Mouse (Mus musculus): ENCODE data around the gene Tent5c. TPM values are rescaled to one million over a fixed set of nuclear protein-coding genes. Genes with fewer than 3 reads are reported as not detected.

Tent5c gene
- polyA plus RNA-seq, 1 experiment from 2014 or later: 3.2 TPM

DNA sequence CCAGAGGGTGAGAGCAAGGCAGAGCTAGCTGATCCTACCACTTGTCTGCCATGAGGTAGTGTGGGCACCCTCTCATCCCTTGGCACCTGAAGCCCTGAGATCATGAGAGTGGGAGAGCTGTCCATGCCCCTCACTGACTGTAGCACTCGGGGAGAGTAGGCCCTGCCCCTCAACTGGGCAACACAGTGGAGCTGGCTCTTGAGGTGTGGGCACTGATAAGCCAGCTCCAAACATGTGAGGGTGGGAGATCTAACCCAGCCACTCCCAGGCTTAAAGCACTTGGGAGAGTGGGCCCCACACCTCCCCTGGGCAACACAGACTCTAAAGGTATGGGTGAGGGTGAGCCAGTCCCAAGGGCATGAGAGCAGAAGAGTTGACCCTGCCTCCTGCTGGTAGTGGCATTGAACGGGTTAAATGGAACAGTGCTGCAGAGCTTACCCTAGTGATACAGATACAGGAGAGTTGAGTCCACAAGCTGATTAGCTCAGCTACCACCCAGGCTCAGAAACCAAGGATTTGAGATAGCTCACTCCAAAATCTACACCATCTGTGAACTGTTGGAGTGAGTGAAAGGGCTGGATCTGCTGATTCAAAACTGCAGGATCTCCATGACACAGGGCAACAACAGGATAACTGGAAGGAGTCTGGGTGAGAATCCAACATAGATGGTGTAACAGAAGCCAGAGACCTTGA is 80.6 kb downstream of the Tent5c start:
- Histone ChIP-seq H3K9me3 (no peaks in the 10 kb centered on the region), H3K4me3 (no peak overlapping the region), H3K36me3 (no peaks in the 10 kb centered on the region), H3K27me3 (no peaks in the 10 kb centered on the region), H3K9ac (replicated peaks) (no peak overlapping the region), H3K27ac (replicated peaks) (no peak overlapping the region), H3K4me2 (replicated peaks) (no peak overlapping the region), H3K4me1 (no peaks in the 10 kb centered on the region)
- no peak for ATAC-seq (replicated peaks)
- 75% methylated on average over 2 of the region's 2 CpGs for WGBS

DNA sequence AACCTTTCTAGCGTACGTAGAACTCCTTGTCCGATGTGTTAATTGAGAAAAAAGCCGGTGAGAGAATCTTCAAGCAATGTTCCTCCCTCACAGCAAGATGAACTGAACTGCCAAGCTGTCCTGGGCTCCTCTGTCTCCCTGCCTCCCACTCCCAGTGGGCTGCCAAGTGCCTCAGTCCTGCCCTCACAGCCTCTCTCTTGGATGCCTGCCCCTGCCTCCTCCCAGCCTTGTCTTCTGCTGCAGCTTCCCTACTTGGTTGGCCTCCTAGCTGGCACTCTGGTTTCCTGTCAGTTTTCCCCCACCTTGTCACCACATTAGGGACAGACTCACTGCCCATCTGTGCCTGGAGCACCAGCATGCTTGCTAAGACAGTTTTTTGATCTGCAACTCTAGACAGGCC is 86.5 kb downstream of the Tent5c start:
- 91% methylated on average over 4 of the region's 4 CpGs for WGBS
- Histone ChIP-seq H3K9ac (replicated peaks) (no peak overlapping the region), H3K36me3 (no peaks in the 10 kb centered on the region), H3K4me3 (no peak overlapping the region), H3K4me1 (no peaks in the 10 kb centered on the region), H3K4me2 (replicated peaks) (no peak overlapping the region), H3K27me3 (no peaks in the 10 kb centered on the region), H3K27ac (replicated peaks) (no peak overlapping the region), H3K9me3 (no peaks in the 10 kb centered on the region)
- ATAC-seq (replicated peaks): no peak

Other genes with a start within 250 kb of the Tent5c start
- gene Man1a2, start 196.2 kb upstream of the Tent5c start, polyA plus RNA-seq (2015; fragmentation: Nextera tagmentation; extraction: Ambion mirVana): 38.8 and 39.1 TPM in 2 replicates